Mouse (Mus musculus): ENCODE measurements around the gene Grpel1. TPM values are rescaled to one million over a fixed set of nuclear protein-coding genes. Genes with fewer than 3 reads are reported as not detected.

Gene Grpel1
- polyA plus RNA-seq, 1 experiment from 2014 or later, result 60.1 TPM

DNA sequence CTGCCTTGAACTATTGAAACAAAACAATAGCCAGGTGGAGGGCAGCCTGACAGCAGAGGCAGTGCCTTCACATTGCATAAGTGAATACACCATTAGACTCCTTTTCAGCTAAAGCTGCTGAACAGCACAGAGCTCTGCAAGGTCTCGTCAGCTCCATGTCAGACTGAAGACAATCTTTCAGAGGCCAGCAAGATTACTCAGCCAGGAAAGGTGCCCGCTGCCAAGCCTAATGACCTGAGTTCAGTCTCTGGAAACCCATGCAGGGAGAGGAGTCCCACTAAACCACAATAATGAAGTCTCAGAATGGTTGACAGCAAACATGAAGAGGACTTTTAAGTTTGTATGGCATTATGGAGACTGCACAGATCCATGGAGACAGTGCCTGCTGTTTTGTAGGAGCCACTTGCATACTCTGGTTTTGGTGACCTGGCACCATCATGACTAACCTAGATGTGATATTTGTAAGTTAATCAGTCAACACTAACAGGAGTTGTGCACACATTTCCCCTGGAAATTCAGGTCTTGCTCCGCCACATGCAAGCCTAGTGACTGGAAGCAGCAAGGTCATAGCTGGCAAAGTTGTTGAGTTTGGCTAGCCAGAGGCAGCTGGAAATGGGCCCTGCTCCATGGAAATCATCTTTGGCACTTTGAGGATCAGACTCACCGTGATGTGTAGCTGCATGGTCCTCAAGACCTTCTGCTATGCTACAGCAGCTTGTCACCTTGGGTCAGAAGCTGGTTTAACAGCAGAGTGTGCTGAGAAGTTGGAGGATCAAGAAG is 8.3 kb downstream of the Grpel1 start:
- Histone ChIP-seq H3K36me3 (ENCODE audit: control insufficient read depth, insufficient read depth, low read length) (peaks cover 62% of the 10 kb centered on the region), H3K4me2 (replicated peaks; ENCODE audit: low read depth, low read length) (no peak overlapping the region), H3K4me3 (ENCODE audit: low read length) (no peak overlapping the region), H3K9ac (ENCODE audit: low read depth, low read length) (no peak overlapping the region), H3K9me3 (ENCODE audit: control insufficient read depth, low read length) (no peaks in the 10 kb centered on the region), H3K27me3 (ENCODE audit: control insufficient read depth, insufficient read depth, low read length) (no peaks in the 10 kb centered on the region), H3K4me1 (ENCODE audit: control insufficient read depth, insufficient read depth, low read length) (no peaks in the 10 kb centered on the region), H3K27ac (ENCODE audit: low read depth, low read length) (no peak overlapping the region)
- WGBS, result 92% methylated on average over 4 of the region's 4 CpGs
- no peak for ATAC-seq (ENCODE audit: low FRiP score, low TSS enrichment)

DNA sequence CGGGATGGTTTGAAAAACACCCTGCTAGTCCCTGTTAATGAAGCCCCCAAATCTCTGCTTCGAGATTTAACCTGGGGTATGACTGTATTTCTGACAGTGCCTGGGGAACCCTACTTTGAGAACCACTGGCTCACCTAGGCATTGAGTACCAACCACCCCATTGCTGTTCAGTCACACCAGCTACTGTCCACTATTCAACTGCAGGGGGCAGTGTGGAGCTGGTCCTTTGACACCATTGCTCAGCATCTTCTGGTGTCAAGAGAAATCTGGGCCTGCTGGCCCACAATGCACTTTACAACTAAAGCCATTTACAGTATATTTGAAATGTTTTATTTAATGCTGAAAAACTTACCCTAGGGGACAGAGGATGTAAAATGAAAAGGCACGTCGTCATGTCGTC is 9.5 kb downstream of the Grpel1 start:
- no peaks in the 10 kb centered on the region for H3K4me1 ChIP-seq (ENCODE audit: control insufficient read depth, insufficient read depth, low read length)
- no peaks in the 10 kb centered on the region for H3K9me3 ChIP-seq (ENCODE audit: control insufficient read depth, low read length)
- peaks cover 53% of the 10 kb centered on the region for H3K36me3 ChIP-seq (ENCODE audit: control insufficient read depth, insufficient read depth, low read length)
- H3K4me3 ChIP-seq (ENCODE audit: low read length), result no peak overlapping the region
- no peak overlapping the region for H3K4me2 ChIP-seq (replicated peaks; ENCODE audit: low read depth, low read length)
- 92% methylated on average over 5 of the region's 5 CpGs for WGBS
- H3K27ac ChIP-seq (ENCODE audit: low read depth, low read length), result no peak overlapping the region
- no peaks in the 10 kb centered on the region for H3K27me3 ChIP-seq (ENCODE audit: control insufficient read depth, insufficient read depth, low read length)
- ATAC-seq (ENCODE audit: low FRiP score, low TSS enrichment), result no peak
- H3K9ac ChIP-seq (ENCODE audit: low read depth, low read length), result no peak overlapping the region

DNA sequence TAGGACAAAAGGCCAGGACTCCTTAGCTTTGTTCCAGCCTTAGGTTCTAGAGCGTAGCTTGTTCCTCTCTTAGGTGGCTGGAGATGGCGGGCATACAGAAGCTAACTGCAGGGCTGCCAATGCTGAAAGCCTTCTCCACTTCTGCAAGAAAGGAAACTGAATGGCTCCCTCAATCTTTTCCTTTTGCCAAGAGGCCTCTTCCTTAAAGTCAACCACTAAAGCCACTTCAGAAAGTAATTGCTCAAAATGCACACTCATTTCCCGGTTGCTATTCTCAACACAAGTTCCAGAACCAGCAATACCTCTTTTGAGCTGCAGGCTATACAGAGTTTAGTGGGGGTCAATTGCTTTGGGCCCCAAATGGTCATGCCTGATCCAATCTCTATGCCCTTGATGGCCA is 12.7 kb downstream of the Grpel1 start:
- H3K9ac ChIP-seq (ENCODE audit: low read depth, low read length), result no peak overlapping the region
- no peaks in the 10 kb centered on the region for H3K27me3 ChIP-seq (ENCODE audit: control insufficient read depth, insufficient read depth, low read length)
- H3K4me1 ChIP-seq (ENCODE audit: control insufficient read depth, insufficient read depth, low read length), result peaks cover 2% of the 10 kb centered on the region; the same call in 1 of the 2 replicates
- no peak overlapping the region for H3K4me2 ChIP-seq (replicated peaks; ENCODE audit: low read depth, low read length)
- no peak overlapping the region for H3K27ac ChIP-seq (ENCODE audit: low read depth, low read length)
- no peak for ATAC-seq (ENCODE audit: low FRiP score, low TSS enrichment)
- H3K4me3 ChIP-seq (ENCODE audit: low read length), result no peak overlapping the region
- WGBS, result 85% methylated on average over 3 of the region's 3 CpGs
- peaks cover 21% of the 10 kb centered on the region for H3K36me3 ChIP-seq (ENCODE audit: control insufficient read depth, insufficient read depth, low read length)
- no peaks in the 10 kb centered on the region for H3K9me3 ChIP-seq (ENCODE audit: control insufficient read depth, low read length)

DNA sequence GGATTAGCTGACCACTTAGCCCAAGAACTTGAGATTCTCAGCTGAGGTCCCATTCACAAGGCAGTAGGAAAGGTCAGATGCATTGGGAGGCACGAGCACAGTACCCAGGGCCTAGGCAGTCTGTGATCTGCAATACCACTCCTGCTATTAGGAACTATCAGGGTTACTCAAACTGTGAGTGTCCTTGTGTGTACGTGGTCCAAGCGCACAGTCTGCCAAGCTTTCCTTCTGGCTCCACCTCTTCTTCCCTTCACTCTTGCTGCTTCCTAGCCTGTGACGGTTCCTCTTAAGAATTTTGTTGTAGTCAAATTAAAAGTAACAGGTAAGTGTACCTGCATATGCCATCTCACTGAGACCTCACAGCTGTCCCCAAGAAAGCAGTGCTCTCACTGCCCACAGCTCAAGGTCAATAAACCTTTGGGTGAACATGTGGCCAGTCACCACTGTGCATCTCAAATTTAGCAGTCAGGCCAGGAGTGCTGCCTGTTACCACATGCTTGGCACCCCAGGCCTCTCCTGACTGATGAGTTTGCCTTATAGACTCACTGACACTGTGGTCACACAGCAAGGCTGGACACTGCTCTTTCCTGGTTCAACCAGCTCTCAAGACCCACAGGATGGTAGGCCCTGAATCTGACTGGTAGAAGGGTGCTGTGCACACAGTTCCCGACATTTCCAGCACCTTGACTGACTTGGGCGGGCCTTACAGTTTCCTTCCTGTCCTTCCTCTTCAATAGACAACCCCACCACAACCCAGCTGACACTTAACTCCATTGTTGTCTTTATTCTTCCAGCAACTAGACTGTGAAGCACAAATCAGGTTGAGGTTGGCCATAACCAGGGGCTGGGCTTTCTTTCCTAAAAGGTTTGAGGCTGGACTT is 14.0 kb downstream of the Grpel1 start:
- H3K4me3 ChIP-seq (ENCODE audit: low read length), result no peak overlapping the region
- no peak for ATAC-seq (ENCODE audit: low FRiP score, low TSS enrichment)
- H3K9me3 ChIP-seq (ENCODE audit: control insufficient read depth, low read length), result no peaks in the 10 kb centered on the region
- no peaks in the 10 kb centered on the region for H3K27me3 ChIP-seq (ENCODE audit: control insufficient read depth, insufficient read depth, low read length)
- peaks cover 11% of the 10 kb centered on the region for H3K4me1 ChIP-seq (ENCODE audit: control insufficient read depth, insufficient read depth, low read length)
- H3K27ac ChIP-seq (ENCODE audit: low read depth, low read length), result no peak overlapping the region
- 82% methylated on average over 6 of the region's 6 CpGs for WGBS
- no peak overlapping the region for H3K4me2 ChIP-seq (replicated peaks; ENCODE audit: low read depth, low read length)
- H3K36me3 ChIP-seq (ENCODE audit: control insufficient read depth, insufficient read depth, low read length), result peaks cover 12% of the 10 kb centered on the region
- H3K9ac ChIP-seq (ENCODE audit: low read depth, low read length), result no peak overlapping the region

DNA sequence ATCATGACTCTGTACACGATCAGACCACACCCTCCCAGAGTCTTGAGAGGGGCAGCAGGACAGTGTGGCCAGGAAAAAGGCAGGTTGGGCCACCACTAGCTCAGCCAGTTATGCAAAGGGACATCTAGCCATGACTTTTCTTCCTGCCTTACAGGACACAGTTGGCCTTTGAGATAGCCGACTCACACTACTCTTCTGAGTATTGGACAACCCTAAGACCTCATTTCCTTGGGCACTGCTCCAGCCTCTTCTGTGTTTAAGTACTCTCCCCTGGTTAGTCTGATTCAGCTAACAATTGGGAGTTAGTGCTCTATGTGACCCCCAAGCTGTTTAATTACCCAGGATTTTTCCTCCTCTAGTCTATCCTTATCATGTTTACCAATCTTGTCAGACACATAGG is 14.9 kb downstream of the Grpel1 start:
- WGBS, result 70% methylated on average over 2 of the region's 2 CpGs
- Histone ChIP-seq H3K27ac (ENCODE audit: low read depth, low read length) (no peak overlapping the region), H3K4me1 (ENCODE audit: control insufficient read depth, insufficient read depth, low read length) (peaks cover 12% of the 10 kb centered on the region)

DNA sequence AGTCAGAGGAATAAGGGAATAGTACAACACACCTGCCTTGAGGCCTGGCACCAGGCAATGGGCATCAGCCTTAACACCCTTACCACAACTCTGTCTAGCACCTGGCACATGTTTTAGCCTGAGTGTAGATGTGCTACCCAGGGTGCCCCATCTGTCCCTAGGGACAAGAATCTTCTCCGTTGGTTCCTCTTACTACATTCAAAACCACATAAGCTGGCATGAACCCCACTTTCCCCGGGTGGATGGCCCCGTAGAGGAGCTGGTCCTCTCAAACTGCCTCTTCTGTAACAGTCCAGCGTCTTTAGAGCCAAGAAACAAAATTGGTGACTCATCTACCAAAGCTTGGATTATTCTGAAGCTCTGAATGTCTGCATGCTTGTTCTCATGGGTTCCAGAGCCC is 15.6 kb downstream of the Grpel1 start:
- no peak for ATAC-seq (ENCODE audit: low FRiP score, low TSS enrichment)
- no peaks in the 10 kb centered on the region for H3K9me3 ChIP-seq (ENCODE audit: control insufficient read depth, low read length)
- 90% methylated on average over 4 of the region's 4 CpGs for WGBS

More for the DNA sequence above, 14.9 kb downstream of the Grpel1 start:
- Histone ChIP-seq H3K9me3 (ENCODE audit: control insufficient read depth, low read length) (no peaks in the 10 kb centered on the region), H3K4me2 (replicated peaks; ENCODE audit: low read depth, low read length) (no peak overlapping the region), H3K36me3 (ENCODE audit: control insufficient read depth, insufficient read depth, low read length) (peaks cover 6% of the 10 kb centered on the region; the same call in 1 of the 2 replicates), H3K4me3 (ENCODE audit: low read length) (no peak overlapping the region), H3K27me3 (ENCODE audit: control insufficient read depth, insufficient read depth, low read length) (no peaks in the 10 kb centered on the region), H3K9ac (ENCODE audit: low read depth, low read length) (no peak overlapping the region)
- no peak for ATAC-seq (ENCODE audit: low FRiP score, low TSS enrichment)

DNA sequence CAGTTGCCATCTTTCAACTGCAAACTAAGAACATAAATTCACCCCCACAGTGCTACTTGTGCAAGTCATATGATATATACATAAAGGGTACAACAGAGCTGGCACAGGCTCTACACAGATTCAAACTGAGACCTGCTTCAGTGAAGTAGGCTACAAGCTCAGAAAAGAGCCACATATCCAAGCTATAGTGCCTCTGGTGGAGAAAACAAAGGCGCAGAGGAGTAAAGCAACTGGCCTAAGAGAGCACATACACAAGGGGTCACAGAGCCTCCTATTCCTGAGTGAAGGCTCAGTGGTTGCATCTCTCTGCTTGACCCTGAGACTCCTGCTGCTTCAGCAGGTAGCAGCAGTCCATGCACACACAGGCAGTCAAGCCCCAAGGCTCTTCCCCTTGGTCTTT is 16.3 kb downstream of the Grpel1 start:
- ATAC-seq (ENCODE audit: low FRiP score, low TSS enrichment), result no peak
- H3K9ac ChIP-seq (ENCODE audit: low read depth, low read length), result no peak overlapping the region
- whole genome bisulfite sequencing, result 68% methylated on average over 1 of the region's 1 CpGs
- no peak overlapping the region for H3K4me3 ChIP-seq (ENCODE audit: low read length)
- peaks cover 6% of the 10 kb centered on the region; the same call in 1 of the 2 replicates for H3K36me3 ChIP-seq (ENCODE audit: control insufficient read depth, insufficient read depth, low read length)
- peaks cover 17% of the 10 kb centered on the region for H3K4me1 ChIP-seq (ENCODE audit: control insufficient read depth, insufficient read depth, low read length)
- no peak overlapping the region for H3K4me2 ChIP-seq (replicated peaks; ENCODE audit: low read depth, low read length)
- H3K9me3 ChIP-seq (ENCODE audit: control insufficient read depth, low read length), result no peaks in the 10 kb centered on the region
- H3K27ac ChIP-seq (ENCODE audit: low read depth, low read length), result no peak overlapping the region
- peaks cover 5% of the 10 kb centered on the region; the same call in 1 of the 2 replicates for H3K27me3 ChIP-seq (ENCODE audit: control insufficient read depth, insufficient read depth, low read length)

More for the DNA sequence above, 15.6 kb downstream of the Grpel1 start:
- H3K9ac ChIP-seq (ENCODE audit: low read depth, low read length), result no peak overlapping the region
- peaks cover 17% of the 10 kb centered on the region for H3K4me1 ChIP-seq (ENCODE audit: control insufficient read depth, insufficient read depth, low read length)
- no peak overlapping the region for H3K4me3 ChIP-seq (ENCODE audit: low read length)
- H3K36me3 ChIP-seq (ENCODE audit: control insufficient read depth, insufficient read depth, low read length), result peaks cover 6% of the 10 kb centered on the region; the same call in 1 of the 2 replicates
- H3K27me3 ChIP-seq (ENCODE audit: control insufficient read depth, insufficient read depth, low read length), result peaks cover 3% of the 10 kb centered on the region; the same call in 1 of the 2 replicates
- H3K4me2 ChIP-seq (replicated peaks; ENCODE audit: low read depth, low read length), result no peak overlapping the region
- no peak overlapping the region for H3K27ac ChIP-seq (ENCODE audit: low read depth, low read length)

DNA sequence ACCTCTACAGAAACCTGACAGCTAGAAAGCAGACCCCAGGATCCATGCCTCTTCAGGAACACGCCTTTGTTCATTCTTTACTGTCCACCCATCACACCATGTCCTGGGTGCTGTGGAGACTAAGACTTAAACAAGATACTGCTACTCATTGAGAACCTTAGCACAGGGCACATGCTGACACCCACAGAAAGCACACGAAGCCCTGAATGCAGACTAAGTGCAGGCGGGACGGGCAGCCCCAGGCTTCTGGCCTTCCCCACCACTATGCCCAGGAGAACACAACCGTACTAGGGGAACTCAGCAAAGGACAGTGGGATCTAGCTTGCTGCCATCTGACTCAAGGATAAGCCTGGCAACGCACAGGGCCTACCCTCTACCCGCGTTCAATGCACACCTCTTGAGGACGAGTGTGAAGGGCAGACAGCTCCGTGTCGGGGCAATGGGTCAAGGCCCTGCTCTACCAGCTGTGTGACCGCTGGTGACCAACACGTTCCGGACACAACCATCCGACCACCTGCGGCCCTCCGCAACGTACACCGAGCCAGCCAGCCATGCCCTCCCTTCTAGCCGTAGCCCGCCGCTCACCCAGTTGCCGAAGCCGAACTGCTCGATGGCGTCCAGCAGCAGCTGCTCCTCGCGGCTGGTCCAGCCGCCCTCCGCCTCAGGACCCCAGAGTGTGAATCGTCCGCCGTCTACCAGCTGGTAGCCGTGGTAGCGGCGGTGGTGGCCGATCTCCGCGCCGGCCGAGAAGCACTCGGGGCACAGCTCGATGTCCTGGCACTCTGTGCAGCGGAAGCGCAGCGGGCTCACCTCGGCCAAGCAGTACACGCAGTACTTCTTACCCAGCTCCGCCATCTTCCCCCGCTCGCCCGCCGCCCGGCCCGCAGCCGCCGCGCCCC is 18.7 kb downstream of the Grpel1 start:
- Histone ChIP-seq H3K9me3 (ENCODE audit: control insufficient read depth, low read length) (no peaks in the 10 kb centered on the region), H3K27ac (ENCODE audit: low read depth, low read length) (no peak overlapping the region), H3K27me3 (ENCODE audit: control insufficient read depth, insufficient read depth, low read length) (peaks cover 5% of the 10 kb centered on the region; the same call in 1 of the 2 replicates), H3K9ac (ENCODE audit: low read depth, low read length) (peak overlapping the region; percentile 92), H3K36me3 (ENCODE audit: control insufficient read depth, insufficient read depth, low read length) (no peaks in the 10 kb centered on the region), H3K4me2 (replicated peaks; ENCODE audit: low read depth, low read length) (peak overlapping the region; percentile 86), H3K4me1 (ENCODE audit: control insufficient read depth, insufficient read depth, low read length) (peaks cover 17% of the 10 kb centered on the region), H3K4me3 (ENCODE audit: low read length) (peak overlapping the region; percentile 88)
- peak; percentile 45 for ATAC-seq (ENCODE audit: low FRiP score, low TSS enrichment)
- 1% methylated on average over 57 of the region's 58 CpGs for WGBS
